Mouse (Mus musculus): Measurements from ENCODE around the gene Rxrg.

The Rxrg gene

GRCm38 (mm10) chr1:167588747-167589558, 9.2 kb upstream of the Rxrg start:
- Histone ChIP-seq H3K4me1 (replicated peaks; ENCODE audit: low read depth, low read length) (peaks cover 6% of the 10 kb centered on the region), H3K9me3 (ENCODE audit: low read length) (no peaks in the 10 kb centered on the region), H3K4me3 (replicated peaks; ENCODE audit: low read length) (no peak overlapping the region), H3K27me3 (ENCODE audit: insufficient read depth, low read length) (peaks cover 53% of the 10 kb centered on the region), H3K36me3 (ENCODE audit: insufficient read depth, low read length) (no peaks in the 10 kb centered on the region)
- TF ChIP-seq NANOG (IDR thresholded peaks at IDR 0.05; ENCODE audit: borderline replicate concordance, low read length) (no peak), CTCF (conservative IDR thresholded peaks at IDR 0.05; ENCODE audit: low read length) (no peak), POU5F1 (IDR thresholded peaks at IDR 0.05; ENCODE audit: borderline replicate concordance, low read length) (no peak)

DNA sequence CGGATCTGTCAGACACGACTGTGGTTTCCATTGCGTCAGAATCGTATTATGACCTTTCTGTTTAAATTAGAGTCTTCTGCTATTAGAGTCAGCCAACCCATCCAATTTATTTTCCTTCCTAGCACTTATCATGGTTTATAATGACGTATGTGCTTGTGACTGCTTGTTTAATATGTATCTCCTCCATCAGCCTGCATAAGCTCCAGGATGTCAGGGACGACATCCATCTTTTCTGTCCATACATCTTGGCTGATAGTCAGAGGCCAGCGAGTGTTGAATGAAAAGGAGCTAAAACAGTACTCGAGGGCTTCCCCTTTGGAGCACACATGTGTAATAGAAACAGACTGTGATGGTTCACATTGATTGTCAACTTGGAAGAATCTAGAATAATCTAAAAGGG, 6.0 kb upstream of the Rxrg start:
- TF ChIP-seq POU5F1 (IDR thresholded peaks at IDR 0.05; ENCODE audit: borderline replicate concordance, low read length) (no peak), CTCF (conservative IDR thresholded peaks at IDR 0.05; ENCODE audit: low read length) (no peak), NANOG (IDR thresholded peaks at IDR 0.05; ENCODE audit: borderline replicate concordance, low read length) (no peak)
- Histone ChIP-seq H3K4me3 (replicated peaks; ENCODE audit: low read length) (no peak overlapping the region), H3K36me3 (ENCODE audit: insufficient read depth, low read length) (no peaks in the 10 kb centered on the region), H3K9me3 (ENCODE audit: low read length) (no peaks in the 10 kb centered on the region), H3K4me1 (replicated peaks; ENCODE audit: low read depth, low read length) (peaks cover 3% of the 10 kb centered on the region), H3K27me3 (ENCODE audit: insufficient read depth, low read length) (peaks cover 47% of the 10 kb centered on the region)

- TF ChIP-seq CTCF (conservative IDR thresholded peaks at IDR 0.05; ENCODE audit: low read length) (no peak), NANOG (IDR thresholded peaks at IDR 0.05; ENCODE audit: borderline replicate concordance, low read length) (no peak), POU5F1 (IDR thresholded peaks at IDR 0.05; ENCODE audit: borderline replicate concordance, low read length) (no peak)
- Histone ChIP-seq H3K9me3 (ENCODE audit: low read length) (no peaks in the 10 kb centered on the region), H3K4me3 (replicated peaks; ENCODE audit: low read length) (peak overlapping the region; percentile 58), H3K27me3 (ENCODE audit: insufficient read depth, low read length) (peaks cover 76% of the 10 kb centered on the region), H3K36me3 (ENCODE audit: insufficient read depth, low read length) (no peaks in the 10 kb centered on the region), H3K4me1 (replicated peaks; ENCODE audit: low read depth, low read length) (peaks cover 38% of the 10 kb centered on the region)
Measured at GRCm38 (mm10) chr1:167599211-167599735, 1.1 kb downstream of the Rxrg start.

DNA sequence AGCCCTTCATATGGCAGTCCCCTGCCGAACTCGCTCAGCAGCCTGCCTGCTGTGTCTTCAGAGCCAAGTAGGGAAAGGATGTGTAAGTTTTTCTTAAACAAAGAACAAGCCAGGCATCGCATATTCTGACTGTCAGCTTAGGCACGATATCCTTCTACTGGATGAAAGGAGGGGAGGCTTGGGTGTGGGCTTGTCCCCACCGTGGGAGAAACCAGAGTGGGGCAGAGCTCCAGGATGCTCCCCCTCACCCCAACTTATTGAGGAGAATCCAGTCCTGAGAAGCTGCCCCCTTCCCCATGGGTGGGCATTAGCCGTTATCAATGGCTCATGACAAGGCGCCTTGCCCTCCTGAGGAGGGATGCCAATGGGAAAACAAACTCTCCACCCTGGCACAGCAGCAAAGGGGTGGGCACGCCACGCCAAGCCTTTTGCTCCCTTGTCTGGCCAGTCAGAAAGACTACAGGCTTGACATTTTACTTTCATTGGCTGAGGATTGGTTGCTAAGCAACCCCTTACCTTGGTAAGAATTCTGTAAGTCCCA, 10.1 kb downstream of the Rxrg start:
- Histone ChIP-seq H3K36me3 (ENCODE audit: insufficient read depth, low read length) (no peaks in the 10 kb centered on the region), H3K4me1 (replicated peaks; ENCODE audit: low read depth, low read length) (peaks cover 13% of the 10 kb centered on the region), H3K9me3 (ENCODE audit: low read length) (0 out of 2 replicates have a peak, but pooled peaks cover 3% of the 10 kb centered on the region), H3K4me3 (replicated peaks; ENCODE audit: low read length) (no peak overlapping the region), H3K27me3 (ENCODE audit: insufficient read depth, low read length) (peaks cover 24% of the 10 kb centered on the region)
- TF ChIP-seq NANOG (IDR thresholded peaks at IDR 0.05; ENCODE audit: borderline replicate concordance, low read length) (no peak), POU5F1 (IDR thresholded peaks at IDR 0.05; ENCODE audit: borderline replicate concordance, low read length) (no peak), CTCF (conservative IDR thresholded peaks at IDR 0.05; ENCODE audit: low read length) (no peak)

DNA sequence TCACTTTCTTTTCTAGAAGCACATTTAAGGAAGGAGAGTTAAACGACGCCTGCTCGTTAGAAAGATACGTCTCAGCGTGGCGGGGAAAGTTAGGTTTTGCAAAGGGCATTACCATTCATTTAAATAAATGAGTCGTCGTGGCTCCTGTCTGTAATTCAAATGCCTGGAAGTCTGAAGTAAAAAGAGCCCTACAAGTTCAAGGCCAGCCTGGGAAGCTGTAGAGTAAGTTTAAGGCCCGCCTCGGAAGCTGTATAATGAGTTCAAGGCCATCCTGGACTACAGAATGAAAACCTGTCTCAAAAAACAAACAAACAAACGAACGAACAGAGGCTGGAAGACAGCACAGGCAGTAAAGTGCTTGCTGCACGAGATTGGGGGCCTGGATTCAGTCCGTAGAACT, 18.9 kb downstream of the Rxrg start:
- no peaks in the 10 kb centered on the region for H3K36me3 ChIP-seq (ENCODE audit: insufficient read depth, low read length)
- H3K27me3 ChIP-seq (ENCODE audit: insufficient read depth, low read length): peaks cover 71% of the 10 kb centered on the region
- peaks cover 35% of the 10 kb centered on the region for H3K4me1 ChIP-seq (replicated peaks; ENCODE audit: low read depth, low read length)
- H3K4me3 ChIP-seq (replicated peaks; ENCODE audit: low read length): no peak overlapping the region
- no peak for TF ChIP-seq NANOG (IDR thresholded peaks at IDR 0.05; ENCODE audit: borderline replicate concordance, low read length)
- TF ChIP-seq CTCF (conservative IDR thresholded peaks at IDR 0.05; ENCODE audit: low read length): no peak
- no peak for TF ChIP-seq POU5F1 (IDR thresholded peaks at IDR 0.05; ENCODE audit: borderline replicate concordance, low read length)
- H3K9me3 ChIP-seq (ENCODE audit: low read length): no peaks in the 10 kb centered on the region

GRCm38 (mm10) chr1:167617995-167618489, 19.9 kb downstream of the Rxrg start:
- TF ChIP-seq CTCF (conservative IDR thresholded peaks at IDR 0.05; ENCODE audit: low read length) (no peak), NANOG (IDR thresholded peaks at IDR 0.05; ENCODE audit: borderline replicate concordance, low read length) (no peak), POU5F1 (IDR thresholded peaks at IDR 0.05; ENCODE audit: borderline replicate concordance, low read length) (no peak)
- H3K4me1 ChIP-seq (replicated peaks; ENCODE audit: low read depth, low read length): peaks cover 35% of the 10 kb centered on the region
- H3K9me3 ChIP-seq (ENCODE audit: low read length): no peaks in the 10 kb centered on the region
- peak overlapping the region; percentile 41 for H3K4me3 ChIP-seq (replicated peaks; ENCODE audit: low read length)
- H3K36me3 ChIP-seq (ENCODE audit: insufficient read depth, low read length): no peaks in the 10 kb centered on the region
- peaks cover 73% of the 10 kb centered on the region for H3K27me3 ChIP-seq (ENCODE audit: insufficient read depth, low read length)

- Histone ChIP-seq H3K27me3 (ENCODE audit: insufficient read depth, low read length) (peaks cover 62% of the 10 kb centered on the region), H3K4me1 (replicated peaks; ENCODE audit: low read depth, low read length) (peaks cover 35% of the 10 kb centered on the region), H3K9me3 (ENCODE audit: low read length) (peaks cover 4% of the 10 kb centered on the region), H3K36me3 (ENCODE audit: insufficient read depth, low read length) (no peaks in the 10 kb centered on the region), H3K4me3 (replicated peaks; ENCODE audit: low read length) (peak overlapping the region; percentile 55)
- TF ChIP-seq NANOG (IDR thresholded peaks at IDR 0.05; ENCODE audit: borderline replicate concordance, low read length) (no peak), POU5F1 (IDR thresholded peaks at IDR 0.05; ENCODE audit: borderline replicate concordance, low read length) (no peak), CTCF (conservative IDR thresholded peaks at IDR 0.05; ENCODE audit: low read length) (no peak)
Measured at GRCm38 (mm10) chr1:167620206-167620795, 22.1 kb downstream of the Rxrg start.

- TF ChIP-seq NANOG (IDR thresholded peaks at IDR 0.05; ENCODE audit: borderline replicate concordance, low read length) (no peak), POU5F1 (IDR thresholded peaks at IDR 0.05; ENCODE audit: borderline replicate concordance, low read length) (no peak), CTCF (conservative IDR thresholded peaks at IDR 0.05; ENCODE audit: low read length) (no peak)
- Histone ChIP-seq H3K36me3 (ENCODE audit: insufficient read depth, low read length) (no peaks in the 10 kb centered on the region), H3K27me3 (ENCODE audit: insufficient read depth, low read length) (peaks cover 65% of the 10 kb centered on the region), H3K4me3 (replicated peaks; ENCODE audit: low read length) (no peak overlapping the region), H3K9me3 (ENCODE audit: low read length) (peaks cover 4% of the 10 kb centered on the region), H3K4me1 (replicated peaks; ENCODE audit: low read depth, low read length) (peaks cover 16% of the 10 kb centered on the region)
Measured at GRCm38 (mm10) chr1:167625098-167625497, 26.9 kb downstream of the Rxrg start.
